Mouse (Mus musculus) effector memory CD4-positive, alpha-beta T cell, adult 5 months (primary cell): ENCODE measurements around the gene Cdh23. TPM values are rescaled to one million over a fixed set of nuclear protein-coding genes. Genes with fewer than 3 reads are reported as not detected.

Experiments
- polyA plus RNA-seq: library from polyadenylated mRNA; unstranded; fragments of 100-300 nt; shearing (Covaris generic); gene quantifications from one replicate; pipeline ENCODE4 v1.2.1, GENCODE M21; 2017

Cdh23 gene
- polyA plus RNA-seq = 15.3 TPM

GRCm38 (mm10) chr10:60696390-60696789 lies at the start of gene Cdh23:
Gene Cdh23, minus strand, starts transcription at chr10:60696490.

GRCm38 (mm10) chr10:60399449-60399848 lies 296.8 kb downstream of the Cdh23 start, which contains the start of gene Gm17455:
Gene Gm17455, plus strand, starts transcription at chr10:60399726.

GRCm38 (mm10) chr10:60346701-60347405 lies 349.4 kb downstream of the Cdh23 start, which contains the start of gene Vsir:
Gene Vsir, plus strand, starts transcription at chr10:60346851.

GRCm38 (mm10) chr10:60277207-60278005 lies 418.9 kb downstream of the Cdh23 start, which contains the start of gene Psap:
Gene Psap, plus strand, starts transcription at chr10:60277627.

Other genes with a start within 250 kb of the Cdh23 start
- 8.1 TPM for gene Slc29a3, start 56.3 kb upstream of the Cdh23 start, polyA plus RNA-seq
- not detected for gene Unc5b, start 135.1 kb upstream of the Cdh23 start, polyA plus RNA-seq